Mouse (Mus musculus) stomach, postnatal 0 days (tissue): Measurements from ENCODE around the gene Hnrnpr.

Experiments used
- CTCF ChIP-seq: IDR thresholded peaks from 2 replicates; pipeline ENCODE4 v1.5.1; 2016; ENCODE audit warnings: antibody characterized with exemption, low read depth, mild to moderate bottlenecking, moderate library complexity
- EP300 ChIP-seq: optimal IDR thresholded peaks from 2 replicates; pipeline ENCODE3; 2016; ENCODE audit warnings: antibody characterized with exemption

DNA sequence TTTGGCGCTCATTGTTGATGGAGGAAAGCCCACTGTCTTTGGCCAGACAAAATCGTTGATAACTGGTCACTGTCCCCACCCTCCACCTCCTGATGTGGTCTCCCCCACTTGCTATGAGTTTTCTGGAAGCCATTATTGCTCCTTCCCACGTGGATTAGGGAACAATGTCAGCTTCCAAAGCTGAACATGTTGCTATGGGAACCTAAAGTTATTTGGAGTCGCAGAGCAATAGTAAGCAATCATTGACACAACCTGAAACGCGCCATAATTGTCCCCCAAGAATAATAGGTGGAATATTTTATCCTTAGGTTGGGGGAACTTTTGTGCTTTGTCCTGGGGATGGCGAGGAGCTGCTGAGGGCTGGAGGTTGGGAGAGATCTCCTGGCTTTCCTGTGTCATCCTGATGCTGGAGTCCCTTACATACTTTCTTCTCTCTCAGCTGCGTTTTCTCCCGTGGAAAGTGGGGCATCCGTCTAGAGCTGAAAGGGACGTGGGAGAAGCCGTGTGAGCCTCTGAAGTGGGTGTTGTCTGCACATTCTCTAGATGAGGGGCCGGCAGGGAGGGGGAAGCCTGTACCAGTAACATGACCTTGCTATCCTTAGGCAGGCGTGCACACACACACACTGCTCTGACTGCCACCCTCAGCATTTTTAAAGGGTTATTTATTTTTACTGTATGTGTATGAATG, 62.9 kb downstream of the Hnrnpr start:
- TF ChIP-seq EP300 (no peak), CTCF (no peak)
